Mouse (Mus musculus) heart, embryonic 10.5 days (tissue): ENCODE measurements at regions not wholly inside any gene's neighbourhood (a gene's known extent, or its start where the extent isn't known, plus 50 kb on each side); places are given as distances from the start of the nearest gene placed in this dataset.

ENCODE experiments used
- DNase-seq: peaks from one replicate; pipeline ENCODE4 v3.0.0-alpha.2; 2017; ENCODE audit warnings: low spot score
- H3K27ac ChIP-seq: fragments of 300-500 bp; sonication (generic); 2 replicates; pipeline ENCODE4 v1.5.1; 2016; ENCODE audit warnings: mild to moderate bottlenecking
- H3K27me3 ChIP-seq: fragments of 300-500 bp; sonication (generic); 2 replicates; pipeline ENCODE4 v1.6.1; 2016; ENCODE audit warnings: mild to moderate bottlenecking; ENCODE audit not compliant: poor library complexity, insufficient read depth, severe bottlenecking
- H3K36me3 ChIP-seq: fragments of 300-500 bp; sonication (generic); 2 replicates; pipeline ENCODE4 v1.6.1; 2016; ENCODE audit warnings: mild to moderate bottlenecking, moderate library complexity
- H3K4me1 ChIP-seq: fragments of 300-500 bp; sonication (generic); 2 replicates; pipeline ENCODE4 v1.6.1; 2016; ENCODE audit warnings: mild to moderate bottlenecking
- H3K4me3 ChIP-seq: fragments of 300-500 bp; sonication (generic); 2 replicates; pipeline ENCODE4 v1.5.1; 2016; ENCODE audit warnings: mild to moderate bottlenecking, moderate library complexity
- H3K9me3 ChIP-seq: fragments of 300-500 bp; sonication (generic); 2 replicates; pipeline ENCODE4 v1.6.1; 2016; ENCODE audit warnings: mild to moderate bottlenecking, moderate library complexity
- WGBS: fragments of 180-500 bp; shearing (Covaris S2); methylation state at CpG from one replicate; pipeline ENCODE4 v1.1.7; 2016; 5-methylcytosine and 5-hydroxymethylcytosine counted together

GRCm38 (mm10) chr4:105525135-105525534 is 264.5 kb upstream of the Gm12728 start:
- 57% methylated on average over 2 of the region's 2 CpGs for WGBS
- no peak overlapping the region for H3K27ac ChIP-seq
- DNase-seq = no peak

GRCm38 (mm10) chr4:105526755-105527154 is 262.9 kb upstream of the Gm12728 start:
- WGBS = 83% methylated on average over 7 of the region's 7 CpGs
- H3K27ac ChIP-seq = no peak overlapping the region

More at GRCm38 (mm10) chr4:105525135-105525534, 264.5 kb upstream of the Gm12728 start:
- no peaks in the 10 kb centered on the region for H3K4me1 ChIP-seq
- H3K4me3 ChIP-seq = no peak overlapping the region
- H3K27me3 ChIP-seq = no peaks in the 10 kb centered on the region
- no peaks in the 10 kb centered on the region for H3K9me3 ChIP-seq
- H3K36me3 ChIP-seq = no peaks in the 10 kb centered on the region

GRCm38 (mm10) chr4:105527316-105527715 is 262.4 kb upstream of the Gm12728 start:
- 81% methylated on average over 3 of the region's 3 CpGs for WGBS

More at GRCm38 (mm10) chr4:105526755-105527154, 262.9 kb upstream of the Gm12728 start:
- no peaks in the 10 kb centered on the region for H3K4me1 ChIP-seq
- H3K9me3 ChIP-seq = no peaks in the 10 kb centered on the region
- H3K4me3 ChIP-seq = no peak overlapping the region
- no peaks in the 10 kb centered on the region for H3K27me3 ChIP-seq
- no peak for DNase-seq
- H3K36me3 ChIP-seq = no peaks in the 10 kb centered on the region

GRCm38 (mm10) chr4:105531651-105532425 is 257.8 kb upstream of the Gm12728 start:
- Histone ChIP-seq H3K27me3 (no peaks in the 10 kb centered on the region), H3K4me3 (no peak overlapping the region), H3K4me1 (no peaks in the 10 kb centered on the region; the same call in 1 of the 2 replicates), H3K9me3 (no peaks in the 10 kb centered on the region), H3K36me3 (no peaks in the 10 kb centered on the region), H3K27ac (no peak overlapping the region)
- 83% methylated on average over 16 of the region's 16 CpGs for WGBS
- no peak for DNase-seq

More at GRCm38 (mm10) chr4:105527316-105527715, 262.4 kb upstream of the Gm12728 start:
- DNase-seq = no peak
- no peaks in the 10 kb centered on the region for H3K4me1 ChIP-seq
- no peaks in the 10 kb centered on the region for H3K27me3 ChIP-seq
- H3K9me3 ChIP-seq = no peaks in the 10 kb centered on the region
- H3K36me3 ChIP-seq = no peaks in the 10 kb centered on the region
- H3K4me3 ChIP-seq = no peak overlapping the region
- no peak overlapping the region for H3K27ac ChIP-seq

GRCm38 (mm10) chr4:105535451-105535850 is 254.2 kb upstream of the Gm12728 start:
- no peaks in the 10 kb centered on the region for H3K36me3 ChIP-seq
- no peak overlapping the region for H3K27ac ChIP-seq
- DNase-seq = no peak
- H3K4me3 ChIP-seq = no peak overlapping the region
- H3K9me3 ChIP-seq = no peaks in the 10 kb centered on the region
- H3K27me3 ChIP-seq = no peaks in the 10 kb centered on the region
- WGBS = 35% methylated on average over 6 of the region's 6 CpGs
- no peaks in the 10 kb centered on the region; the same call in 1 of the 2 replicates for H3K4me1 ChIP-seq

- Histone ChIP-seq H3K27ac (no peak overlapping the region), H3K4me1 (no peaks in the 10 kb centered on the region), H3K9me3 (no peaks in the 10 kb centered on the region), H3K4me3 (no peak overlapping the region), H3K27me3 (no peaks in the 10 kb centered on the region), H3K36me3 (no peaks in the 10 kb centered on the region)
- no peak for DNase-seq
- 84% methylated on average over 2 of the region's 2 CpGs for WGBS
Measured at GRCm38 (mm10) chr4:105545486-105545885, 244.2 kb upstream of the Gm12728 start.

- H3K9me3 ChIP-seq = no peaks in the 10 kb centered on the region
- no peak overlapping the region for H3K4me3 ChIP-seq
- H3K36me3 ChIP-seq = no peaks in the 10 kb centered on the region
- H3K27me3 ChIP-seq = no peaks in the 10 kb centered on the region
- DNase-seq = no peak
- no peaks in the 10 kb centered on the region for H3K4me1 ChIP-seq
- H3K27ac ChIP-seq = no peak overlapping the region
- WGBS = 70% methylated on average over 7 of the region's 7 CpGs
Measured at GRCm38 (mm10) chr4:105549744-105550440, 239.8 kb upstream of the Gm12728 start.

- 91% methylated on average over 4 of the region's 4 CpGs for WGBS
- no peaks in the 10 kb centered on the region for H3K36me3 ChIP-seq
- no peak for DNase-seq
- no peaks in the 10 kb centered on the region for H3K4me1 ChIP-seq
- H3K27me3 ChIP-seq = no peaks in the 10 kb centered on the region
- no peak overlapping the region for H3K4me3 ChIP-seq
- no peaks in the 10 kb centered on the region for H3K9me3 ChIP-seq
- H3K27ac ChIP-seq = no peak overlapping the region
Measured at GRCm38 (mm10) chr4:105551966-105552685, 237.5 kb upstream of the Gm12728 start.

GRCm38 (mm10) chr4:105554994-105555393 is 234.7 kb upstream of the Gm12728 start:
- Histone ChIP-seq H3K4me3 (no peak overlapping the region), H3K4me1 (no peaks in the 10 kb centered on the region), H3K27me3 (no peaks in the 10 kb centered on the region), H3K9me3 (no peaks in the 10 kb centered on the region), H3K36me3 (no peaks in the 10 kb centered on the region), H3K27ac (no peak overlapping the region)
- WGBS = 82% methylated on average over 8 of the region's 8 CpGs
- no peak for DNase-seq

- 92% methylated on average over 3 of the region's 3 CpGs for WGBS
- H3K4me3 ChIP-seq = no peak overlapping the region
- no peaks in the 10 kb centered on the region for H3K36me3 ChIP-seq
- H3K4me1 ChIP-seq = no peaks in the 10 kb centered on the region
- no peak overlapping the region for H3K27ac ChIP-seq
- no peak for DNase-seq
- no peaks in the 10 kb centered on the region for H3K9me3 ChIP-seq
- no peaks in the 10 kb centered on the region for H3K27me3 ChIP-seq
Measured at GRCm38 (mm10) chr4:105555941-105556340, 233.7 kb upstream of the Gm12728 start.

GRCm38 (mm10) chr4:105557396-105557795 is 232.3 kb upstream of the Gm12728 start:
- H3K36me3 ChIP-seq = no peaks in the 10 kb centered on the region
- no peaks in the 10 kb centered on the region for H3K27me3 ChIP-seq
- DNase-seq = no peak
- no peaks in the 10 kb centered on the region for H3K9me3 ChIP-seq
- H3K4me3 ChIP-seq = no peak overlapping the region
- H3K4me1 ChIP-seq = no peaks in the 10 kb centered on the region
- H3K27ac ChIP-seq = no peak overlapping the region
- WGBS = 86% methylated on average over 2 of the region's 2 CpGs

GRCm38 (mm10) chr4:105560055-105560454 is 229.6 kb upstream of the Gm12728 start:
- no peak for DNase-seq
- 74% methylated on average over 3 of the region's 3 CpGs for WGBS
- Histone ChIP-seq H3K4me3 (no peak overlapping the region), H3K4me1 (no peaks in the 10 kb centered on the region), H3K9me3 (no peaks in the 10 kb centered on the region), H3K27me3 (no peaks in the 10 kb centered on the region), H3K36me3 (no peaks in the 10 kb centered on the region), H3K27ac (no peak overlapping the region)

GRCm38 (mm10) chr4:105560781-105561180 is 228.9 kb upstream of the Gm12728 start:
- no peak overlapping the region for H3K27ac ChIP-seq
- no peaks in the 10 kb centered on the region for H3K36me3 ChIP-seq
- 78% methylated on average over 3 of the region's 3 CpGs for WGBS
- no peaks in the 10 kb centered on the region for H3K27me3 ChIP-seq
- H3K9me3 ChIP-seq = no peaks in the 10 kb centered on the region
- DNase-seq = no peak
- H3K4me3 ChIP-seq = no peak overlapping the region
- H3K4me1 ChIP-seq = no peaks in the 10 kb centered on the region
